Mouse (Mus musculus): ENCODE results near the gene Tsga10ip.
A peak's percentile ranks its signal among the peaks of the same experiment; 100 is the strongest.

- TF ChIP-seq CTCF (IDR thresholded peaks at IDR 0.05; ENCODE audit: borderline replicate concordance, extremely low read depth, insufficient read depth, insufficient read length) (0 out of 2 replicates have a peak, but pooled peaks have one; percentile 16), POLR2A (IDR thresholded peaks at IDR 0.05; ENCODE audit: borderline replicate concordance, extremely low read depth, insufficient read depth, insufficient read length, poor library complexity, severe bottlenecking) (no peak)
Observed at GRCm38 (mm10) chr19:5367455-5367854, 34.9 kb downstream of the Tsga10ip start.

Data from brain, embryonic 14.5 days (tissue).